8 mouse cellular contexts compared by ENCODE assay signal in genomic region chr5:77400823-77401222, GRCm38 (mm10). TPM values are rescaled to one million over a fixed set of nuclear protein-coding genes. Genes with fewer than 3 reads are reported as not detected.
DNase-seq lines count a peak whose midpoint lies in the region; ATAC-seq and TF ChIP-seq lines count a peak whose summit lies in the region.
"Had no signal": no experiment of that assay in that cellular context is flagged by ENCODE, and none has a peak within 500 bp of the region (broad histone marks: within the 10 kb centered on the region; RNA-seq: fewer than 3 reads in every experiment).

No protein-coding gene starts in this region.

- H3K9me3 ChIP-seq in lung, embryonic 14.5 days (ENCODE audit: low read depth, low read length) = no peaks in the 10 kb centered on the region
- H3K9me3 ChIP-seq in lung, embryonic 15.5 days = no peaks in the 10 kb centered on the region
- H3K9me3 ChIP-seq: embryonic facial prominence, embryonic 15.5 days had no signal

- ATAC-seq in lung, embryonic 14.5 days (ENCODE audit: insufficient read depth) = 0 out of 2 replicates have a peak, but pooled peaks have one; percentile 22
- ATAC-seq in lung, embryonic 15.5 days (ENCODE audit: borderline replicate concordance, extremely low read depth, low FRiP score, low TSS enrichment) = peak; percentile 27; the same call in 1 of the 2 replicates

- peak; percentile 65 for DNase-seq in lung, embryonic 14.5 days
- DNase-seq in lung, adult 2 months = no peak
- peak; percentile 49 to 65 for DNase-seq in heart, postnatal 10 days
- peak; percentile 51 for DNase-seq in testis, postnatal 14 days (ENCODE audit: low spot score)
- DNase-seq in embryo, embryonic 9.5 days (ENCODE audit: extremely low spot score) = no peak
- no peak for DNase-seq in urinary bladder, postnatal 25 days (ENCODE audit: low spot score)

- H3K9ac ChIP-seq in lung, embryonic 14.5 days = no peak overlapping the region
- no peak overlapping the region for H3K9ac ChIP-seq in lung, embryonic 15.5 days
- H3K9ac ChIP-seq: embryonic facial prominence, embryonic 15.5 days had no signal

- H3K4me2 ChIP-seq in lung, embryonic 14.5 days = no peak overlapping the region
- H3K4me2 ChIP-seq in lung, embryonic 15.5 days = no peak overlapping the region
- H3K4me2 ChIP-seq: embryonic facial prominence, embryonic 15.5 days had no signal

- H3K4me3 ChIP-seq in lung, embryonic 14.5 days (ENCODE audit: low read depth, low read length) = no peak overlapping the region
- H3K4me3 ChIP-seq in lung, adult 2 months (replicated peaks; ENCODE audit: extremely low read depth, low read depth, low read length) = no peak overlapping the region
- H3K4me3 ChIP-seq in lung, embryonic 15.5 days = no peak overlapping the region
- H3K4me3 ChIP-seq: embryonic facial prominence, embryonic 15.5 days had no signal

- no peak for TF ChIP-seq CTCF in lung, embryonic 14.5 days (IDR thresholded peaks at IDR 0.05; ENCODE audit: low read depth)
- no peak for TF ChIP-seq CTCF in lung, adult 2 months (IDR thresholded peaks at IDR 0.05; ENCODE audit: insufficient read depth, low read length)

- no peak for TF ChIP-seq POLR2A in lung, adult 2 months (IDR thresholded peaks at IDR 0.05; ENCODE audit: borderline replicate concordance, extremely low read depth, low read depth, low read length)

- WGBS in lung, embryonic 14.5 days = 50% methylated on average over 6 of the region's 6 CpGs
- WGBS in lung, adult 2 months = 67% methylated on average over 6 of the region's 6 CpGs
- whole genome bisulfite sequencing in lung, embryonic 15.5 days = 48% methylated on average over 6 of the region's 6 CpGs

- intact Hi-C loops in heart, postnatal 10 days (cut with DNase I) = no loop called here

- H3K27me3 ChIP-seq in lung, embryonic 14.5 days (ENCODE audit: insufficient read depth, low read length) = no peaks in the 10 kb centered on the region; the same call in 1 of the 2 replicates
- no peaks in the 10 kb centered on the region for H3K27me3 ChIP-seq in lung, embryonic 15.5 days
- H3K27me3 ChIP-seq: embryonic facial prominence, embryonic 15.5 days had no signal

- 0 out of 2 replicates have a peak overlapping the region, but pooled peaks have one; percentile 9 for H3K27ac ChIP-seq in lung, embryonic 14.5 days (ENCODE audit: low read depth)
- H3K27ac ChIP-seq in lung, embryonic 15.5 days = 0 out of 2 replicates have a peak overlapping the region, but pooled peaks have one; percentile 27
- H3K27ac ChIP-seq: embryonic facial prominence, embryonic 15.5 days had no signal

- no peaks in the 10 kb centered on the region for H3K36me3 ChIP-seq in lung, embryonic 14.5 days (ENCODE audit: insufficient read depth)
- no peaks in the 10 kb centered on the region for H3K36me3 ChIP-seq in lung, embryonic 15.5 days
- H3K36me3 ChIP-seq: embryonic facial prominence, embryonic 15.5 days had no signal

- peaks cover 7% of the 10 kb centered on the region; the same call in 1 of the 2 replicates for H3K4me1 ChIP-seq in lung, embryonic 14.5 days (ENCODE audit: insufficient read depth)
- peaks cover 31% of the 10 kb centered on the region for H3K4me1 ChIP-seq in lung, adult 2 months (ENCODE audit: control insufficient read depth, insufficient read depth, low read length)
- peaks cover 49% of the 10 kb centered on the region for H3K4me1 ChIP-seq in lung, embryonic 15.5 days

RNA-seq across cellular contexts. Expression of gene Igfbp7, which starts 7.0 kb away (rescaled TPM):
- polyA plus RNA-seq in lung, embryonic 14.5 days (2014; fragmentation: Nextera tagmentation; extraction: Ambion mirVana) = 35.1 and 37.9 TPM in 2 replicates
- 2,523 and 4,787 TPM in 2 replicates for polyA plus RNA-seq in lung, adult 2 months (2012; rRNA removed)
- 100 to 1,000 TPM; 435 to 466 TPM for total RNA-seq in heart, postnatal 10 days (2021)
- 77.7 and 88.4 TPM in 2 replicates for polyA plus RNA-seq in lung, embryonic 15.5 days (2015; fragmentation: Nextera tagmentation; extraction: Ambion mirVana)

Comparison
In these comparisons a context has a peak if more than half of its experiments do, and no peak if none do; other contexts are left out.
1. DNase-seq: peak in lung, embryonic 14.5 days (single experiment), heart, postnatal 10 days (2 of 2) and testis, postnatal 14 days (single experiment); none in lung, adult 2 months (single experiment), embryo, embryonic 9.5 days (single experiment) and urinary bladder, postnatal 25 days (single experiment).
2. RNA of gene Igfbp7, which starts 7.0 kb away (polyA plus RNA-seq): 2,523 to 4,787 TPM in lung, adult 2 months; 77.7 to 88.4 TPM in lung, embryonic 15.5 days and 35.1 to 37.9 TPM in lung, embryonic 14.5 days; every median in the first group is over 10 times any median in the second.